Mouse (Mus musculus) large intestine, adult 2 months (tissue): ENCODE results near the gene Cct7. TPM values are rescaled to one million over a fixed set of nuclear protein-coding genes. Genes with fewer than 3 reads are reported as not detected.

Experiments used
- DNase-seq: peaks from one replicate; pipeline ENCODE4 v3.0.0-alpha.2; 2012; ENCODE audit warnings: low read depth, low spot score
- WGBS: fragments of 180-500 bp; shearing (Covaris S2); methylation state at CpG from one replicate; pipeline ENCODE4 v1.1.7; 2018; 5-methylcytosine and 5-hydroxymethylcytosine counted together
- polyA plus RNA-seq: library from polyadenylated mRNA; depleted of rRNA; stranded (reverse); fragments of >200 nt; gene quantifications from 2 replicates; pipeline ENCODE4 v1.2.3, GENCODE M21; 2012

The Cct7 gene
- polyA plus RNA-seq, 1 experiment = 123 TPM

DNA sequence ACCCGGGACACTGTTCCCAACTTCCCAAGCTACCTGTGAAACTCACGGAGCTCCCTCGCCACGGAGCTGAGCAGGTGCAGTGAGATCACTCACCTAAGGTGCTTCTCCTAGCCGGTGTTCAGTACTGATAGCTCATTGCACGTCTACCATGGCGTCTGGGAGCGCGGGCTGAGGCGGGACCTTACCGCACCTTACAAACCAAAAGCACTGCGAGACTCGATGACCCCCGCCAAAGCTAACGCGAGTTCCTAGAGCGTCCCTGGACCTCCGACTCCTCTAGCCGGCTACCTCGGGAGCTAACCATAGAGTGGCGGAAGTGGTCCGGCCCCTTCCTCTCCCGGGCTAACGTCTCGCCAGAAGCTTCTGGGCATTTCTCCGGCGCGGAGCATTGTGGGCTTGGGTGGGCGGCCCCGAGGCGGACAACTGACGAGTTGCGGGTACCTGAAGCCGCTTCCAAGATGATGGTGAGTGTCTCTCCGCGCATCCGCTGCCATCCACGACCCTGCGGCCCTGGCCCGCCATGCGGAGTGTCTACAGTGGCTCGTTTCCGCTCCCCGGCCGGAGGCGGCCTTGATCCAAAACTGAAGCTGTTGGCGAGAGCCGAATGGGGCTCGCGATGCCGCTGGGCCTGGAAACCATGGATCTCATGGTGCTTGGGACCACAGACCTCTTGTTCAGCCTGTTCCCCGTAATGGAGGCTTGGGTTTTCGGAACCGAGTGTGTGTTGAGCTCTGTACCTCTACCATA is 523 bp downstream of the Cct7 start, which contains the start of gene Pradc1:
TSS of gene Pradc1 (minus strand) at position 307 of the 747 bp plus-strand sequence.
- WGBS = under 1% methylated on average over 54 of the region's 54 CpGs
- DNase-seq = peak; percentile 85

DNA sequence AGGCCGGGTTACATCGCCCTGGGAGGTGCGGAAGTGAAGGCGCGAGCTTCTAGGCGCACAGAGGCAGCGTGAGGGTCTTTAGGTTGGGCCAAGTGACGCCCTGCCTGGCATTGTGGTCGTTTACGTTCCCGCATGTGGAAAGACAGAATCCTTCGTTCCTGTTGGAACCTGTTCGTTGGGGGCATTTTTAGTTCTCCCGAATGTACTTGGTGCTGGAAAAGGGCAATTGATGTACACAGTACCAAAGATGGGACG is 1.0 kb downstream of the Cct7 start:
- under 1% methylated on average over 15 of the region's 15 CpGs for WGBS
- no peak for DNase-seq

DNA sequence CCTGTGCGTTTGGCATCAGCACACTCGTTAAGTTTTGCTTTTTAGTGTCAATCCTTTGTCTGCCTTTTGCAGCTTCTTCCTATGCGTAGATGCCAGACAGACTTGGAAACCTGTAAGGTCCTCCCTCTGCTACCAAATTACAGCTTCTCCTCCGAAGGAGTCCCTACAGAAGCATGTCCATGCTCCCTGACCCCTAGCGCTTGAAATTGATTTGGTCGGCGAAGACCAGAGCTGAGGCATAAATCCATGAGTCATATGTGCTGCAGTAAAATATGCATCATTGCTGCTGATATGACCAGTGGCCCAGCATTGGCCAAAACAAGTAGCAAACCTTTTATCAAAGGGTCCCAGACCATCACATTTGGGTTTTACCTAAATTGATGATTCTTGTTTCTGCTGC is 1.5 kb downstream of the Cct7 start:
- 2% methylated on average over 7 of the region's 7 CpGs for WGBS
- DNase-seq = no peak

DNA sequence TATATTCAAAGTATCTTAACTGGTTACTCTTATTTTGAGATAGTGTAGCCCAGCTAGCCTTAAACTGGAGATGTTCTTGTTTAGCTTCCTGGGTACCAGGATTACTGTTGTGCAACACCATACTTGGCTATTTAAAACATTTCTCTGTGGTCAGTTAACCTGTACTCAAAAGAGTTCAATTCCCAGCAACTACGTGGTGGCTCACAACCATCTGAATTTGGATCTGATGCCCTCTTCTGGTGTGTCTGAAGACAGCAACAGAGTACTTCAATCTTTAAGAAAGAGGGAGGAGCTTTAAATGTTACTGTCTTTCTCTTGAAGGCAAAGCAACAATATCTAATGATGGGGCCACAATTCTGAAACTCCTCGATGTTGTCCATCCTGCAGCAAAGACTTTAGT is 8.3 kb downstream of the Cct7 start:
- no peak for DNase-seq
- 85% methylated on average over 2 of the region's 2 CpGs for WGBS

DNA sequence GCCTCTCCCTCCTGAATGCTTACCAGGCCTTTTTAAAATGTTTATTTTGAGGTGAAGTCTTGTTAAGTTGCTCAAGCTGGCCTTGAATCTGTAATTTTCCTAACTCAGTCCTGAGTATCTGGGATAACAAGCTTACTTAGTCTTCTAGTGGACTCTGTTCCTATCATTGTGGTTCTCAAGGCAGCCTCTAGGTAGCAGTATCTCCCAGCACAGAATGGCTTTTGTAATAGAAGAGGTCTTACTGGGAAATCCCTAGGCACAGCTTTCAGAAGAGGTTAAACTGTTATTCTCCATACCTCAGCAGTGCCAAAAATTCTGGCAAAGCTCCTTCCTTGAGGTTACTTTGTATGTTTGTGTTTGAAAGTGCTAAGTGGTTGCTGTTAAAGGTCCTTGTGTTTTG is 14.1 kb downstream of the Cct7 start:
- no peak for DNase-seq

DNA sequence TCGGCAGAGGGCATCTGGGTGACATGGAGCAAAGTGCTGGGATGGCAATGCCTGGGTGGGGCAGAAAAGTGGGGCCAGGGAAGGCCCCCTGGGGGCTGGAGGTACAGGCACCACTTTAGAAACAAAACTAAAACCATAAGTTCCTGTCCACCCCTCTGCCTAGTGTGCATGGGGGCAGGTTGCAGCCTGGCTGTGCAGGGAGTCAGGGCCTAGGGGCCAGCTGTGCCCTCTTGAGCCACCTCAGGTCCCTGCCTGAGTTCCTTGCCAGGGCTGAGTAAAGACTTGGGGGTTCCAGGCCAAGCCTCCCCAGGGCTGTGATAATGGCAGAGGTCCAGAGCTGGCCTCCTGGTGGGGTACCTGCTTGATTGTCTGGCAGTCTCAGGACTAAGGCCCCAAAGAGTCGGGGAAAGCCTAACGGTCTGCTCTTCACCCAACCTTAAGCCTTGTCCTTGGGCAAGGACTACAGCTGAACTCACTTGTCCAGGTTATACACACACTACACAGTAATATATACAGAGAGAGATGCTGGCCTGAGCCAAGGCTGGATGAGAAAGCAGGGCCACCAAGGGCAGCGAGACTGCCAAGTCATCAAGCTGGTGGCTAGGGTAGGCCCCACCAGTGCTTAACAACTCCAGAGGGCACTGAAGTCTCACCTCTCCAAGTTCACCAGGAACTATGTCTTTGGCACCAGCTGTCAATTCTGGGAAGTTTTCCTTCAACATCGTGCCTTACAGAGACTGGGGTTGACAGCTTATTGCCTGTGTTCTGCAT is 18.5 kb downstream of the Cct7 start:
- 61% methylated on average over 5 of the region's 5 CpGs for WGBS
- no peak for DNase-seq

DNA sequence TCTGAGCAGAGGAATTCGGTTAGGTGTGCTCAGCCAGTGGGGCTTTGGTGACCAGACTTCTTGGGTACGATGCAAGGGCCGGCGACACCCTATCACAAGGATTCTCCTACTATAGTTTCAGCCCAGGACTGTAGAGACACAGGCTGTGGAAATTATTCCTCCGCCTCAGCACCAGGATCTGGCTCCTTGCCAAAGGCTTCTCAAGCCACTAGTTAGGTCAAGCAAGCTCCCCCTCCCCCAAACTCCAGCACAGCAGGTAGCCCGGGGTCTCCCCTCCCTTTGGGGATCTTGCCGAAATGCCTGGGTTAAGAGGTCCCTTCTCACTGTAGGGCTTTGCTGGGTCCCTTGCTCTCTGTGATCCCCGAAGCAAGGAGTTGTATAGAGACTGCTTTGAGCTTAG is 20.6 kb downstream of the Cct7 start:
- DNase-seq = no peak
- 65% methylated on average over 8 of the region's 8 CpGs for WGBS

DNA sequence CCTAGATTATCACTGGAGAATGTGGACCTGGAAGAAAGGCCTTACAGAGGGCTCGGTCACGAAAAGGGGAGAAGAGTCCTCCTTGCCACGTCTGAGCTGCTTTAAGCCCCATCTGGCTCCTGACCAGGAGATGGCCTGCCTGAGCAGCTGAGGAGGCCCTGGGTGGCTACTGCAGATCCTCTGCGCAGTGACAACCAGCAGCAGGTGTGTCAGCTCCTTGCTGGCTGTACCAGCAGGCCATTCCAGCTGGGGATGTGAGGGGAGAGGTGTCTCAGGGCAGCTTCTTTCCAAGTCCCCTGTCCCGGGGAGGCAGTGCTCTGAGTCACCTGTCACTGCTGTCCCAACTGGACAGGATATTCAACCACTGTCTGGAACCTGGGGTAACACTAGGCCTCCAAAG is 21.2 kb downstream of the Cct7 start:
- 61% methylated on average over 5 of the region's 5 CpGs for WGBS

DNA sequence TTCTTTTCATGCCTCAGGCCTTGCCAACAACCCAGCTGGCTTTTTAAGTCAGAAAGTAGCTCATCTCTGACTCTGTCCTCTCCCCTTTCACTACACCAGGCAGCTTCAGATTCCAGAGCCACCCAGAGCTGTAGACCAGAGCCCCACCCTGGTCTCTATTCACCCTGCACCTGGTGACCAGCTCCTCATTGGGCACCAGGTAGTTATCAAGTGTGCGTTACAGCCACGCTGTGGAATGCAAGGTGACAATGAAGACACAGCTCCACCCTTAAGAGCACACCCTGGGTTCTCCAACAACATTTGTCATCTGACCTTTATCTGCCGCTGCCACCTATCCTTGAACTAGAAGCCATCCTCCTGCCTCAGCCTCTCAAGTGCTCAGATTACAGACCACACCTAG is 24.3 kb downstream of the Cct7 start:
- WGBS = 48% methylated on average over 3 of the region's 3 CpGs
- no peak for DNase-seq

More for the DNA sequence above, 21.2 kb downstream of the Cct7 start:
- no peak for DNase-seq

DNA sequence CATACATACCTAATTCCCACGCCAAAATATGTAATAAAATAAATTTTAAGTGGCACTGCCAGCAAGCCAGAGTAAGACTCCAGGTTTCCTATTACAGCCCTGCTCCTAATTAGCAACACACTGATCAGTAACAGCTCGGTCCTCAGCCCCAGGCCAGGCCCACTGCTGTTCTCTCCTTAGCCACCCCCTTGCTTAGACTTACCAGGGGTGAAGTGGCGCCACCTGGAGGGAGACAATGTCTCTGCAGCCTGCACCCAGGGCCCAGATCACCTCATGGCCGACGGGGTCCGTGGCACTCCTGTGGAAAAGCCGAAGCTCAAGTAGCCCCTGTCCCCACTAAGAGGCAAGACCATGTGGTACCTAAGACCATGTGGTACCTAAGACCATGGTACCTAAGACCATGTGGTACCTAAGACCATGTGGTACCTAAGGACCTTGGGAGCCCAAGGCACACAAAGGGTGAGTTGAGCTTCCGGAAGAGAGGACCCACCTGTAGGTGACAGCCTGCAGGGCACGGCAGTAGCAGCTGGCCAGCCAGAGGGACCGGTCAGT is 26.1 kb downstream of the Cct7 start:
- WGBS = 34% methylated on average over 10 of the region's 10 CpGs
- DNase-seq = no peak

DNA sequence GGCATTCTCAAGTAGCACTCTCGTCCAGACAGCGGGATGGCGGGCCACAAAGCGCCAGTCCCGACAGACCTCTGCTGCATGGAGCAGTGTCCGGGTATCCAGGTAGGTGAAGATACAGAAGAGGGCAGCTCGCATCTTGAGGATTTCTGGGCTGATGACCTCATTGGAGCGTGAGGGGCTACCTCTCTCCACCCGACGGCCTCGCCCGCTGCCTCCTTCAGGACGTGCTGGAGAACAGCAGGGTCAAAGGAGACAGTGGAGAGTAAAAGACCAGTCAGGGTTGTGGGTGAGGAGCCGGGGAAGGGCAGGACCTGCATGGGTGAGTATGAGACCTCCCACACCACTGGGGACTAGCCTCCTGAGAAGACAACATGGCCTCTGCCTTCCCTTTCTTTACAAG is 27.1 kb downstream of the Cct7 start:
- DNase-seq = no peak
- WGBS = 41% methylated on average over 14 of the region's 14 CpGs

DNA sequence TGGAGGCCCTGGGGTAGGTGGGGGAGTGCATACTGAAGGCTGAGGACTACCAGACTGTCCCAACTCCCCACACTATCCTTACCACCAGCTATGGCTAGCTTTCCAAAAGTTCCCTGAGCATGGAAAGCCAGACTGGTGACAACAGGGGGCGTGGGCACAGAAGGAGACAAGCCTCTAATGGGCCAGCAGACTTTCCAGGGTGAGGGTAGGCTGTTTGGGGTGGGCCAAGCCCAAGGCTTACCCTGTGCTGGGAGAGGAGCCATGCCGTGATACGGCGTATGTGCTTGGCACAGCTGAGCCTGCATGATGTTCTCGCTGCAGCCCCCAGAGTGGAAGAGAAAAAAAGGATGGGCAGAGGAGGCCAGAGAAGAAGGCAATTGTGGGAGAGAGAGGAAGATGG is 28.7 kb downstream of the Cct7 start:
- 74% methylated on average over 5 of the region's 5 CpGs for WGBS
- no peak for DNase-seq

DNA sequence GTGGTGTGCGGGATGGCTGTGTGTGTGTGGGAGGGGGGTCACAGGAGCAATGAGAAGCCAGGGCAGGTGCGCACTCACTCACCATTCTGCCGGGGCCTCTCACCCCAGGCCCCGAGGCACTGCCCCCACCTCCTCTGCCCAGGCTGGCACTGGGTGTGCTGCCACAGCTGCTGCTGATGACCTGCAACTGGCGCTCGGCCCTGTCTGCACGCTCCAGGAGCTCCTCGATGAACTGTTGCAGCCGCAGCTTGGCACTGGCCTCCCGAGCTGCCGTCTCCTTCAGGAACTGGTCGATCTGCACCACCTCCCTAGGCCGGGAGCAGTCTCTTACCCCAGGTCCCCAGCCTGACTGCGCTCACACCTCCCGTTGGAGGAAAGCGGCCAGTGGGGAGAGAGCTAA is 29.4 kb downstream of the Cct7 start:
- 67% methylated on average over 16 of the region's 16 CpGs for WGBS
- DNase-seq = no peak

DNA sequence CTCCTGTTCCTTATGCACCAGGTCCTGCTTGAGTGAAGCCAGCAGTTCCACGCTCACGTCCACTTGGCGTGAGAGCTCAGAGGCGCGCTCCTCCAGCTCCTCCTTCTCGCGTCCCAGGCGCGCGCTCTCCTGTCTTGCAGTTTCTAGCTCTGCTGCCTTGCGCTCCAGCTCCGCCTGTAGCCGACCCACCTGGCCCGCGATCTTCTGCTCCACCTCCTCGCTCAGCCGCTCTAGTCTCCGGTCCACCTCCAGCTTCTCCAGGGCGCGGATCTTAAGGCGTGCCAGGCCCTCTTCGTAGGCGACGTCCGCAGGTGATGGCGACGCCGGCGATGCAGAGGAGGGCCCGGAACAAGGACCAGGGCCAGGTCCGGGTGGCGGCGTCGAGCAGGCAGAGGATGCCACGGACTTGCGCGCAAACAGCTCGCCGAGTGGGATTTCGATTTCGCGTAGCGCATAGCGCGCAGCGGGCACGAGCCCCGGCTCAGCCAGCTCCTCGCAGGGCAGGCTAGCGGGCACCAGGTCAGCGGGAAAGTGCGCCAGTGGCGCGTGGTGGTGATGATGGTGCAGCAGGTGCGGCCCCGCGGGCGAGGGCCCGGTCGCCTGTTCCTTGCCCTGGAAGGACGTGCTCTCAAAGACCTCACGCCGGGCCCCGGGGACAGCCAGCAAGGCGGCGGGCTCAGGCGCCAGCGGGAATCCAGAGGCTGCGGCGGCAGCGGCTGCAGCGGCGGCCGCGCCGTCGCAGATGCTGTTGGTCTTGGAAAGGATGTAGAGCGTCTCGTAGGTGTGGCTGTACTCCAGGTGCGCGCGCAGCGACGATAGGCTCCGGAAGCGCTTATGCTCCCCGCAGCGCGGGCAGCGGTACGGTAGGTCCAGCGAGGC is 32.8 kb downstream of the Cct7 start:
- WGBS = 3% methylated on average over 92 of the region's 92 CpGs
- DNase-seq = no peak

DNA sequence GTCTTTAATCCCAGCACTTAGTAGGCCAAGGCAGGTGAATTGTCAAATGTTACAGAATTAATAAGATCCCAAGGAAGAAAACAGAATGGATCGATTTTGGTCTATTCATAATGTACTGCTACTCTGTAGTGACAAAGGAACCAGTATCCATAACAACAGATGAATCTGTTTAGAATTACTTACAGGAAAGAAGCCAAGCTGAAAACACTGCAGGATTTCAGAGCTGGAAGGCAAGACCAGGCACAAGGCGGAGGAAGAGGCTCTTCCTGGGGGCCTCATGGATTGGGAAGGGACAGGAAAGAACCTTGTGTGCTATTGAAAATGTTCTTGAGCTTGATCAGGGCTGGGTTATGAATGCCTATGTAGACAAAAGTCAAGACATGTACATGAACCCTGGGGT is 34.4 kb downstream of the Cct7 start:
- no peak for DNase-seq
- WGBS = 79% methylated on average over 2 of the region's 2 CpGs

DNA sequence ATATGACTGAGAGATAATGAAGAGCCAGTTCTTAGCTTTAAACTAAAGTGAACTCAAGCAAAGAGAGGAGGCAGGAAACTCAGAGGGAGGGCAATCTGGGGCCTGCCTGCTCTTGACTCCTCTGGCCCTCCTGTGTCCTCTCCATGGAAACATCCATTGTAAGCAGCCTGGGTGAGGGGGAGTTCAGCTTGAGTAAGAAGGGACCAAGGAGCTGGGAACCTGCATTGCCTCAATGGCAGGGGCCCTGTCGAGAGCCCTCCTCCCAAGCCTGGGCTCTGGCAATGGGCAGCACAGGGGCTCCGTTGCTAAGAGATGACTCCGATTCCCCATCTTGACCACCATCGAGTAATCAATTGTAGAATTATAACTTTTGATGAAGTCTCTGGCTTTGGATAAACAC is 37.2 kb downstream of the Cct7 start:
- WGBS = 92% methylated on average over 4 of the region's 4 CpGs
- no peak for DNase-seq

DNA sequence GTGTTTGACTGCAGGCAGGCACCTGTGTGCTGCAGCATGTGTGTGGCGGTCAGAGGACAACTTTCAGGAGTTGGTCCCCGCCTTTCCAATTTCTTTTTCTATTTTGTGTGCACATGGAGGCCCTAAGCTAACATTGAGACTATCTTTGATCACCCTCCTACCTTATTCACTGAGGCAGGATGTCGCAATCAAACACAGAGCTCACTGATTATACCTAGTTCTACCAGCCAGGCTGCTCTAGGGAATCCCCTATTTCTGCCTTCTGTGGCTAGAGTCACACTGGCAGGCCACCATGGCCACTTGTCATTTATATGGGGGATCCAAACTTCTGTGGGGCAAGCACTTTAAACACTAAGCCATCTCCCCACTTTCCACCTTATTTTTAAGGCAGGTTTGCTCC is 38.4 kb downstream of the Cct7 start:
- whole genome bisulfite sequencing = 40% methylated on average over 3 of the region's 3 CpGs
- DNase-seq = no peak

DNA sequence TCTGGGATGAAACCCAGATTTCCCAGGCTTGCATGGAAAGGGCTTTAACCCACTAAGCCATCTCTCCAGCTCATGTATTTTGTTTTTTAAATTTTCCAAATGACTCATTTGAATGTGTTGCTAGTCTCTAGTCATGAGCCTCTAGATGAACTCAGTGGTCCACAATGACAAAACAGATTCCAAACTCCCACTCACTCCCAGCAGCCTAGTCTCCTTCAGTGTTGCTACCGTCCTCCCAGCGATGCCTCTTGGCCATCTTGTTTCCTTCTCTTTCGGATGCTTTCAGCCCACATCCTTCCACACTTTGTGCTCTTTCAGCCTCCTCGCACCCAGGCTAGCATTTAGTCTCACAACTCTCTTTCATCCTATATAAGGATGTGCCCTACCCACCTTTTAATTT is 38.9 kb downstream of the Cct7 start:
- WGBS = 92% methylated on average over 4 of the region's 4 CpGs
- DNase-seq = no peak

DNA sequence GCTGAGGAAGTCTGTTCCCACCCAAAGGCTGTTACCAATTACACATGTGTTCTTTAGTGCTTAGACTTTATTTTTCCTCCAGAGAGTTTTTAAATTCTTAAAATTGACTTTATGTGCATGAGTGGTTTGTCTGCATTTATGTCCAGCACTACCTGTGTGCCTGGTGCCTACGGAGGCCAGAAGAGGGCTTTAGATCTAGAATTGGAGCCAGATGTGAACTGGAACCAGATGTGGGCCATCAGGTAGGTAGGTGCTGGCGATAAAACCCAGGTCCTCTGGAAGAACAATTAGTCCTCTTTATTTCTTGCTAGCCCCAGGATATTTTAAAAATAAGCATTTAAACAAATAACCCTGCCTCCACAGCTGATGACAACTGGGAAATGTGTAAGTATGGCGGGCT is 40.3 kb downstream of the Cct7 start:
- 87% methylated on average over 3 of the region's 3 CpGs for WGBS
- no peak for DNase-seq

DNA sequence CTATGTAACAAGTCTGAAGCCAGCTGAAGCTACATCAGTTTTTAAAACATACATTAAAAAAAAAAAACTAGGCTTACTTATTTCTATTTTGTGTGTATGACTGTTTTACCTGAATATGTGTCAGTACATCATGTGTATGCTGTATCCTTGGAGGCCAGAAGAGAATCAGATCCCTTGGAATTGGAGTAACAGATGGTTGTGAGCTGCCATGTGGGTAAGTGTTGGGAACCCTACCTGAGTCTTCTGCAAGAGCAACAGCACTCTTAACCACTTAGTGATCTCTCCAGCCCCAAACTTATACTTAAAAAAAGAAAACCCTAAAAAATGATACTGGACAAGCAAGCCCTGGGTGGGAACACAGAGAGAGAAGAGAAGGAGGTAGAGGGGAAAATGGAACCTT is 45.7 kb downstream of the Cct7 start:
- DNase-seq = no peak
